Mouse (Mus musculus): ENCODE results near the gene Fasn. TPM values are rescaled to one million over a fixed set of nuclear protein-coding genes. Genes with fewer than 3 reads are reported as not detected.

Fasn gene
- polyA plus RNA-seq, 2 experiments from 2014 or later = 28.8 to 40.3 TPM

Other genes starting within 250 kb of the Fasn start
- 100 to 1,000 TPM; 601 to 860 TPM for gene Arhgdia, start 242.9 kb downstream of the Fasn start, polyA plus RNA-seq (2017; shearing (Covaris generic))
- gene Alyref, start 226.2 kb downstream of the Fasn start, polyA plus RNA-seq (2017; shearing (Covaris generic)) = 10 to 100 TPM; 18.9 to 51.6 TPM
- 100 to 1,000 TPM; 112 to 117 TPM for gene Anapc11, start 226.1 kb downstream of the Fasn start, polyA plus RNA-seq (2017; shearing (Covaris generic))
- not detected for gene Npb, start 216.1 kb downstream of the Fasn start, polyA plus RNA-seq (2017; shearing (Covaris generic))
- gene Pcyt2, start 206.6 kb downstream of the Fasn start, polyA plus RNA-seq (2017; shearing (Covaris generic)) = 100 to 1,000 TPM in 1 of 2 experiments, 10 to 100 TPM in 1; 84.5 to 112 TPM
- 10 to 100 TPM; 50.8 to 61.8 TPM for gene Sirt7, start 199.3 kb downstream of the Fasn start, polyA plus RNA-seq (2017; shearing (Covaris generic))
- 10 to 100 TPM; 10.7 to 14.3 TPM for gene Mafg, start 190.9 kb downstream of the Fasn start, polyA plus RNA-seq (2017; shearing (Covaris generic))
- under 1 TPM in 1 of 2 experiments, not detected in 1; 0.48 TPM for gene Pycr1, start 180.8 kb downstream of the Fasn start, polyA plus RNA-seq (2017; shearing (Covaris generic))
- gene Myadml2, start 176.4 kb downstream of the Fasn start, polyA plus RNA-seq (2017; shearing (Covaris generic)) = not detected
- not detected for gene Notum, start 163.4 kb downstream of the Fasn start, polyA plus RNA-seq (2017; shearing (Covaris generic))
- 100 to 1,000 TPM in 1 of 2 experiments, 10 to 100 TPM in 1; 78.1 to 110 TPM for gene Aspscr1, start 151.6 kb downstream of the Fasn start, polyA plus RNA-seq (2017; shearing (Covaris generic))
- 100 to 1,000 TPM; 163 to 165 TPM for gene Cenpx, start 110.8 kb downstream of the Fasn start, polyA plus RNA-seq (2017; shearing (Covaris generic))
- gene Lrrc45, start 110.6 kb downstream of the Fasn start, polyA plus RNA-seq (2017; shearing (Covaris generic)) = 10 to 100 TPM; 19.7 to 24.1 TPM
- gene Rac3, start 103.1 kb downstream of the Fasn start, polyA plus RNA-seq (2017; shearing (Covaris generic)) = not detected
- gene Dcxr, start 97.3 kb downstream of the Fasn start, polyA plus RNA-seq (2017; shearing (Covaris generic)) = 10 to 100 TPM; 17.0 to 20.9 TPM
- gene Cbr2, start 92.4 kb downstream of the Fasn start, polyA plus RNA-seq (2017; shearing (Covaris generic)) = not detected
- gene Hmga1b, start 61.8 kb downstream of the Fasn start, polyA plus RNA-seq (2017; shearing (Covaris generic)) = 10 to 100 TPM; 35.6 to 69.1 TPM
- 1 to 10 TPM; 3.5 to 4.9 TPM for gene Rfng, start 40.3 kb downstream of the Fasn start, polyA plus RNA-seq (2017; shearing (Covaris generic))
- 100 to 1,000 TPM; 118 to 137 TPM for gene Gps1, start 40.3 kb downstream of the Fasn start, polyA plus RNA-seq (2017; shearing (Covaris generic))
- gene Dus1l, start 28.1 kb downstream of the Fasn start, polyA plus RNA-seq (2017; shearing (Covaris generic)) = 10 to 100 TPM; 30.9 to 31.9 TPM
- gene Ccdc57, start 108.3 kb upstream of the Fasn start, polyA plus RNA-seq (2017; shearing (Covaris generic)) = under 1 TPM; 0.41 to 0.46 TPM
- gene Slc16a3, start 123.9 kb upstream of the Fasn start, polyA plus RNA-seq (2017; shearing (Covaris generic)) = 1 to 10 TPM; 3.8 to 4.0 TPM
- gene Csnk1d, start 166.8 kb upstream of the Fasn start, polyA plus RNA-seq (2017; shearing (Covaris generic)) = 10 to 100 TPM; 57.0 to 62.6 TPM
- 100 to 1,000 TPM in 1 of 2 experiments, 10 to 100 TPM in 1; 84.3 to 121 TPM for gene Cd7, start 214.9 kb upstream of the Fasn start, polyA plus RNA-seq (2017; shearing (Covaris generic))
- gene Sectm1b, start 239.0 kb upstream of the Fasn start, polyA plus RNA-seq (2017; shearing (Covaris generic)) = not detected